Mouse (Mus musculus) c-Kit-negative CD71-positive TER-119-positive erythroid progenitor cells, embryonic 14.5 days (primary cell): Measurements from ENCODE around the gene Tenm2.

Source experiments
- DNase-seq: peaks from one replicate; pipeline ENCODE4 v3.0.0-alpha.2; 2013; ENCODE audit warnings: low read depth, low spot score

The Tenm2 gene

GRCm38 (mm10) chr11:36909036-36909435 is 326.7 kb downstream of the Tenm2 start:
- DNase-seq, result no peak

- DNase-seq, result no peak
Measured at GRCm38 (mm10) chr11:36902302-36902701, 333.5 kb downstream of the Tenm2 start.

DNA sequence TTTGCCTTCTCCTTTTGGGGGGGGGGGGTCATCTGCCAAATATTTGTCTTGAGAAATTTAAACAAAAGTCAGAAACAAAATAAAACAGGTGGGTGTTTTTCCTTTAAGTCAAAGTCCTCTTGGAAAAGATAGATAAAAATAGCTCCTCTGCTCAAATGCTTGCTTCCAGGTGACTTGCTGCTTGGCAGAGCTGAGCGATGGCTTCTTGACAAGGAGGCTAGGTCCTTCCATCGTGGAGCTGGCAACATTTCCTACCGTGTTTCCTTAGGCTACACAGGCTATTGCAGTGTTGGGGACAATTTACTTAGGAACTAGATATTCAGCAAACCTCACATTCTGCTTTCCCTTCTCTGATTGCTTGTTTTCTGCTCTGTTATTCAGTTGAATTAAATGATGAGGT is 342.7 kb downstream of the Tenm2 start:
- no peak for DNase-seq

DNA sequence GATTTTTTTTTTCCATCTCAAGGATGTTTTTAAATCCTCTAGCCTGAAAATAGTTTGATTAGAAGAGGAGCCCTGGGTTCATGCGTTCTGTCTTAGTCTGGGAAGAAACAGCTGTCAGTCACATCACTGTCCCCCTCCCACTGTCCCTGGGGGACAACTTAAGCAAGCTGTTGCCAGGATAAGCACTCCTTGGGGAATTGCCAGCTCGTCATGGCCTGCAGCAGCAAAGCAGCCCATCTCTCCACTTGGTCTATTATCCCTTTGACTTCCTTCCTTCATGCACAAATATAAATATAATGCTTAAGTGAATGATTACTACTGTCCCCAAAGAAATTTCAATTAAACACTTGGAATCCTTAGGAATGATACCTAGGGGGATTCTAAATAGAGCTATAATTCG is 344.7 kb downstream of the Tenm2 start:
- DNase-seq, result no peak

DNA sequence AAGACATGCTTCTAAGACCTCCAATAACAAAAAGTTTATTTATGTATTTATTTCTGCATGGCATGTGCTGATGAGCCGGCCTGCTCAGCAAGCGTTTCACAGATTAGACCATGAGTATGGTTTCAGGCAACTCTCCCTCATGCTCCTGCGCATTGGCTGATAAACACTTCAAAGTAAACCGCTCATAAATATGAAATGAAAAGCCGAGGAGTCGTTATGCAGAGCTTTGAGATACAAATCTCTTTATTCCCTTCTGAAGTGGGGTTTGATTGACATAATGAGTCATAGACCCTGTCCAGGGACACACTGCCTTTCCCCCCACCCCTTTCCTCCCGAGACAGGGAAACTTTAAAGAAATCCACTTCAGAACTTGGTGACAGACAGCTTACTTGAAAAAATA is 348.3 kb downstream of the Tenm2 start:
- no peak for DNase-seq

GRCm38 (mm10) chr11:36886147-36886546 is 349.6 kb downstream of the Tenm2 start:
- DNase-seq, result no peak

DNA sequence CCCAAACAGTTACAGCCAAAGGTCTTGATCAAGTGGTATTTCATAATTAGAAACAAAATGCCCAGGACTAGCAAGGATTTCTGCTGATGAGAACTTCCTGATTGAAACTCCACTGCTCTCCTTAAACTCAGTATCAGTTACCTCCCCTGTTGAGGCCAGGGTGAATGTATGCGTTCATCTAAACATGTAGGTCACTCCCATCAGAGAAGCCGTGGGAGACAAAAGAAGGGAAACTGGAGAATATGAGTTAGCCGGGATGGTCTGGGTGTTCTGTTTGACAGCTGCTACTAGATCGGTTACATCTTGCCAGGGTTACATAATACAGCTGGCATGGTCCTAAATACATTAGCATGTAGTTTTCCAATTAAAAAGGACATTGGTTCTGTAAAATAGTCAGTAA is 362.8 kb downstream of the Tenm2 start:
- no peak for DNase-seq

GRCm38 (mm10) chr11:36870548-36870947 is 365.2 kb downstream of the Tenm2 start:
- no peak for DNase-seq

DNA sequence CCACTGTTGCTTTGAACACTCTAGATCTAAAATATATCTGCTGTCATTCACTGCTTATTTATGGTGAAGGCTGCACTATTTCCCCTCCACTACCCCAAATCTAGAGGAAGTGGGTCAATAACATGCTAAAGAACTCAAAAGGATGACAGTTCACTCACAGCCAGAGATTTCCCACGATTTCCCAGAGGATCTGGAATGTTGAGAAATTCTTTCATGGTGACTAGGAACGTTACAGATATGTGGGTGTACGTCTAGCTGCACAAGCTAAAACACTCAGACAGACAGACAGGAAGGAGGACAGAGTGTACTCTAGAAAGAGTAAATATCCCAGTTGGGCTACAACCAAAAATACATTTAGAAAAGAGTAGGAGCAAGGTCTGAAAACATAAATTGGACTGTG is 384.1 kb downstream of the Tenm2 start:
- DNase-seq, result no peak

DNA sequence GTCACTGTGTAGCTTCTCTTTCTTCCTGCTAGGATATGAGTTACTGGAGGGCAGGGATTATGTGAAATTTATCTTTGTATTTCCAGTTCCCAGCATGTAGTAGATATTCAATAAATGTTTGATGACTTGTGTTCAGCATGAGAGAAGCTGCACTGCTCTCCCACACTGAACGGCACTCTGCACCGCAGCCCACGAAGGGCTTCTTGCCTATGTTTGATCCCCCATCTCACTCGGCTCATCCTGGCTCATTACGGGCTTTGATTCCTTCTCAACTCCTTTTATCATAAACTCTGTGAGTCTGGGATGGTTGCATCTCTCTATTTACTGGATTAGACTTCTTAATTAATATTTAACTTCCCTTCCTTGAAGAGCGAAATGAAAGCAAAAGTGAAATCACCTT is 388.3 kb downstream of the Tenm2 start:
- DNase-seq, result no peak

GRCm38 (mm10) chr11:36832855-36833254 is 402.9 kb downstream of the Tenm2 start:
- no peak for DNase-seq

DNA sequence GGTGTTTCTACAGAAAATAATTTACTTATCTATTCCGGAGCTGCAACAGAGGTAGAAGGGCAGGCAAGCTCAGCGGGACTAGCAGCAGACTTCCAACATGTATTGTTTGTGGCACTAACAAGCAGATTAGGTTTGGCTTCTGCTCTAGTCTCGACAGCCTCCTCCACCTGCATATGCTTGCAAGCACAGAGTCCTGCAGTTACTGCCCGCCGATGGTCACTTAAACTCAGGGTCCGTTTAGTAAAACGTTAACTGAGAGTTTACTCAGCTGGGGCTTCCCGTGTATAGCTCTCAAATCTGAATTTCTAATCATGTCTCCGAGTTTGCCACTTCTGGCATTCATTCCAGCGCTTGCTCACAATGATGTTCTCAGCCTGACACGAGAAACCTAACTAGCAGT is 404.3 kb downstream of the Tenm2 start:
- no peak for DNase-seq

- no peak for DNase-seq
Measured at GRCm38 (mm10) chr11:36824666-36825065, 411.1 kb downstream of the Tenm2 start.

DNA sequence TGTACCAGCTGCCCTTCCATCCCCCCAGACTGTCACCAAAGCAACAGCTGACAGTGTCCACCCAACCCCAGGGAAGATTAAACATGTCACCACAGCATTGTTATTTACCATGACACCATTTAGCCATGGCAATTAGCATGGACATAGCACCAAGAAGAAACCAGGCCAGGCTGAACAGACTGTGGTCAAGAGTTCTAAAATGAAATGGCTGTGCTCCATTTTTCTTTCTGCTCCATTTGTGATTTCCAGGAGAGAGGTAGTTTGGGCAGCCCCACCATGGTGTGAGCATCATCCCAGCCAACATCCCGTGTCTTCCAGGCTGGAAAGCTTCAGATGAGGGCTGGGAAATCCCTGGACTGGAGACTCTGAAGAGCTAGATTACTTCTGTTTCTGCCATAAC is 431.1 kb downstream of the Tenm2 start:
- DNase-seq, result no peak

DNA sequence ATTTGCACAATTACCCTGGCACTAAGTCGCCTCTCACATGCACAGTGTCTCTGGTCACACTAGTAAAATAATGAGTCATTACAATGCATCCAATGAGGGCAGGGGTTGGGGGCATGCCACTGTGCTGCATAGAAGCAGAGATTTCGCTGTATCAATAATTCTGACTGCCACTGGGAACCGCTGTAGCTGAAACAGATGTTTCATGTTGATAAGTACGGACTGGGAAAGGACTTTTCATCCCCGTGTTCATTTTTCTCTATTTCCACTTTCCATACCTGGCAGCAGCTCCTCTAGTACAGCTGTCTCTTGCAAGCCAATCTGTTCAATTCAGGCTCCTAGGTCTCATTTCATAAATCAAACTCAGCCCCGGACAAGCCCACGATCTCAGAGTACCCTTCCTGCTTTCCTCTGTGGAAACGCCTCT is 433.5 kb downstream of the Tenm2 start:
- DNase-seq, result no peak

- no peak for DNase-seq
Measured at GRCm38 (mm10) chr11:36801683-36802082, 434.1 kb downstream of the Tenm2 start.

GRCm38 (mm10) chr11:36799409-36799808 is 436.4 kb downstream of the Tenm2 start:
- DNase-seq, result no peak

- DNase-seq, result no peak
Measured at GRCm38 (mm10) chr11:36758009-36758408, 477.8 kb downstream of the Tenm2 start.

DNA sequence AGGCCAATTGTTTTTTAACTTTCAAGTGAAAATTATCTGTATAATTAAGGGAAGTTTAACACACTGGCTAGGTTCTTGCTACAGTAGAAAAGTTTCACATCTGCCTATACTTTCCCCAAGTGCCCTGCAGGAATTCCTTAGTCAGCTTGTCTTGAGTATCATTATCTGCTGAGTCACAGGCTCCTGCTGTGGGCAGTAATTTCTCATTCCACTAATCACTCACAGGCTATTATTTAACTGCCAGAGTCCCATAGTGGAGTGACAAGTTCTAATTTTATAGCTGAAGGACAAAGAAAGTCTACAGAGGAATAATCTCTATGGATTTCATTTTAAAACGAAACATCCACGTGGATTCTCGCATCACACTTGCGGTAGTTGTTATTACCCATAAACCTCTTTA is 489.5 kb downstream of the Tenm2 start:
- no peak for DNase-seq

- DNase-seq, result no peak
Measured at GRCm38 (mm10) chr11:36727800-36728199, 508.0 kb downstream of the Tenm2 start.

- no peak for DNase-seq
Measured at GRCm38 (mm10) chr11:36702881-36703280, 532.9 kb downstream of the Tenm2 start.

DNA sequence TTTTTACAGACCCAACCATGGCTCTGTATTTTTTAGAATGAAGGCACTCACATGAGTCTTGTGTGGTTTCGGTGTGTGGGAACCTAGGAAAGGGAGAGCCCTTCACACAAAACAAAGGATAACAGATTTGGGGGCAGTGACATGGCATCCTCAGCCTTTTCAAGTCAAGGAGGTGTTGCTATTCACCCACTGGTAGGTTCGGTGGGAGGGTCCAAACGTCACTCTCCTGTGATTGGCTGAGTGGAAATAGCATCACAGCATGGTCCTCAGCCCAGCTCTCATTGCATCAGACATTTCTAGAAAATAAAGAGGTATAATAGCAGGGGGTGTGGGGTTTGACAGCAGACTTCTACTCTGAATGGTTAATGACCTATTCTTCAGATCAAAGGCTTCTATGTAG is 534.8 kb downstream of the Tenm2 start:
- DNase-seq, result no peak

GRCm38 (mm10) chr11:36700131-36700530 is 535.6 kb downstream of the Tenm2 start:
- DNase-seq, result no peak

- no peak for DNase-seq
Measured at GRCm38 (mm10) chr11:36698268-36698667, 537.5 kb downstream of the Tenm2 start.

- DNase-seq, result no peak
Measured at GRCm38 (mm10) chr11:36697816-36698215, 537.9 kb downstream of the Tenm2 start.
